In the genomic region with DNA sequence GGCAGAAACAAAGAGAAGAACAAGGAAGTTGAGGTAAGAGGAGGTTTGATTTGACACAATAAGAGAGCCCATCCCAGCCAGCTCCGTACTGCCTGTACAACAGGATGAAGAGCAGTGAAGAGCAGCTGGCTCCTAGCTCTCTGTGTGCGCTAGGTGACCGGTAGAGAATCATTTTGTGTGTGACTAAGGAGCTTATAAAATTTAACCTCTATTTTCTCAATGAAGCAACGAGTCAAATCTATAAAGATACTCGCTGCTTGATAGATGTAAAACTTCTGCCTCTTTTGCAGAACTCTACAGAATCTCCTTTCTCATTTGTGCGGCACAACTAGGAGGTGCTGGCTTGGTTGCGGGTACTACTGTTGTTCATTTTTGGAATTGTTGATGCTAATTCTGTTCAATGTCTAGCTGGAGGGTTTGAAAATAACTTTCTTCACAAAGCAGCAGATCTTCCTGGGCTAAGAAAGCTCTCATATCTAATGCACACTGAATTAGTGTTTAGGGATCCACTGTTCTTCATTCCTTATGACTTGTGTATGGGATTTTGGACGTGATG, we compare ENCODE assay signal across 18 mouse cellular contexts.
DNase-seq lines count a peak whose midpoint lies in the region; ATAC-seq and TF ChIP-seq lines count a peak whose summit lies in the region.
"Had no signal": no experiment of that assay in that cellular context is flagged by ENCODE, and none has a peak within 500 bp of the region (broad histone marks: within the 10 kb centered on the region; RNA-seq: fewer than 3 reads in every experiment).

No protein-coding gene starts in this region.

- H3K9ac ChIP-seq in forebrain, embryonic 15.5 days (replicated peaks), result no peak overlapping the region
- H3K9ac ChIP-seq in hindbrain, embryonic 11.5 days (ENCODE audit: low read depth, low read length), result no peak overlapping the region
- H3K9ac ChIP-seq in midbrain, embryonic 11.5 days (ENCODE audit: low read length), result no peak overlapping the region
- H3K9ac ChIP-seq in neural tube, embryonic 13.5 days, result no peak overlapping the region
- H3K9ac ChIP-seq: lung, embryonic 14.5 days; stomach, embryonic 15.5 days had no signal

- peak overlapping the region; percentile 25; the same call in 1 of the 2 replicates for H3K4me3 ChIP-seq in forebrain, embryonic 10.5 days
- no peak overlapping the region for H3K4me3 ChIP-seq in forebrain, embryonic 15.5 days
- H3K4me3 ChIP-seq in hindbrain, embryonic 11.5 days (ENCODE audit: low read depth, low read length), result no peak overlapping the region
- H3K4me3 ChIP-seq in midbrain, embryonic 11.5 days (ENCODE audit: low read depth, low read length), result peak overlapping the region; percentile 4
- peak overlapping the region; percentile 3 for H3K4me3 ChIP-seq in neural tube, embryonic 13.5 days
- H3K4me3 ChIP-seq in kidney, adult 2 months (ENCODE audit: insufficient read depth, low read depth, low read length), result no peak overlapping the region
- H3K4me3 ChIP-seq: stomach, embryonic 15.5 days had no signal

- peak; percentile 17 for DNase-seq in forebrain, embryonic 10.5 days (ENCODE audit: extremely low spot score, low spot score)
- DNase-seq in hindbrain, embryonic 11.5 days (ENCODE audit: low spot score), result no peak
- DNase-seq in midbrain, embryonic 11.5 days (ENCODE audit: low spot score, missing footprints), result peak; percentile 87
- no peak for DNase-seq in kidney, adult 2 months
- DNase-seq in B cell, adult 2 months, result no peak
- DNase-seq in ovary, adult 18-20 months (ENCODE audit: low spot score), result no peak
- DNase-seq: cerebellum, adult 9-11 months; gastrocnemius, postnatal 10 days; heart, postnatal 10 days; kidney, postnatal 4 days; lung, embryonic 14.5 days; right cerebral cortex, adult 18-20 months had no signal

- TF ChIP-seq CTCF in kidney, adult 2 months (conservative IDR thresholded peaks at IDR 0.05; ENCODE audit: insufficient read depth, insufficient read length, low read depth, low read length), result no peak

- no peak for TF ChIP-seq POLR2A in kidney, adult 2 months (IDR thresholded peaks at IDR 0.05; ENCODE audit: low read depth, low read length)

- 48% methylated on average over 8 of the region's 8 CpGs for WGBS in forebrain, embryonic 10.5 days
- WGBS in forebrain, embryonic 15.5 days, result 43% methylated on average over 8 of the region's 8 CpGs
- WGBS in hindbrain, embryonic 11.5 days, result 65% methylated on average over 8 of the region's 8 CpGs
- 21% methylated on average over 8 of the region's 8 CpGs for WGBS in midbrain, embryonic 11.5 days
- WGBS in neural tube, embryonic 13.5 days, result 69% methylated on average over 8 of the region's 8 CpGs
- 76% methylated on average over 8 of the region's 8 CpGs for WGBS in kidney, adult 2 months

- no peak overlapping the region for H3K27ac ChIP-seq in forebrain, embryonic 10.5 days
- no peak overlapping the region for H3K27ac ChIP-seq in forebrain, embryonic 15.5 days (replicated peaks)
- 0 out of 2 replicates have a peak overlapping the region, but pooled peaks have one; percentile 75 for H3K27ac ChIP-seq in hindbrain, embryonic 11.5 days (ENCODE audit: low read depth, low read length)
- peak overlapping the region; percentile 28; the same call in 1 of the 2 replicates for H3K27ac ChIP-seq in midbrain, embryonic 11.5 days (ENCODE audit: low read depth, low read length)
- H3K27ac ChIP-seq in neural tube, embryonic 13.5 days (replicated peaks), result peak overlapping the region; percentile 61; the same call in 1 of the 2 replicates
- H3K27ac ChIP-seq in kidney, adult 2 months (ENCODE audit: insufficient read depth, low read depth, low read length), result no peak overlapping the region
- H3K27ac ChIP-seq: heart, embryonic 10.5 days; macrophage; stomach, embryonic 15.5 days had no signal

- no peaks in the 10 kb centered on the region for H3K9me3 ChIP-seq in forebrain, embryonic 10.5 days
- no peaks in the 10 kb centered on the region for H3K9me3 ChIP-seq in forebrain, embryonic 15.5 days
- no peaks in the 10 kb centered on the region for H3K9me3 ChIP-seq in hindbrain, embryonic 11.5 days (ENCODE audit: control insufficient read depth, low read length)
- no peaks in the 10 kb centered on the region for H3K9me3 ChIP-seq in midbrain, embryonic 11.5 days (ENCODE audit: control insufficient read depth, low read length)
- H3K9me3 ChIP-seq in neural tube, embryonic 13.5 days, result no peaks in the 10 kb centered on the region
- H3K9me3 ChIP-seq: heart, embryonic 10.5 days; stomach, embryonic 15.5 days had no signal

- H3K4me1 ChIP-seq in forebrain, embryonic 10.5 days, result peaks cover 19% of the 10 kb centered on the region
- peaks cover 4% of the 10 kb centered on the region; the same call in 1 of the 2 replicates for H3K4me1 ChIP-seq in forebrain, embryonic 15.5 days
- no peaks in the 10 kb centered on the region for H3K4me1 ChIP-seq in hindbrain, embryonic 11.5 days (replicated peaks; ENCODE audit: control insufficient read depth, insufficient read depth, low read length)
- H3K4me1 ChIP-seq in midbrain, embryonic 11.5 days (ENCODE audit: control insufficient read depth, insufficient read depth, low read length), result peaks cover 9% of the 10 kb centered on the region; the same call in 1 of the 2 replicates
- H3K4me1 ChIP-seq in neural tube, embryonic 13.5 days (replicated peaks), result peaks cover 16% of the 10 kb centered on the region
- H3K4me1 ChIP-seq in kidney, adult 2 months (ENCODE audit: control insufficient read depth, insufficient read depth, low read length), result no peaks in the 10 kb centered on the region
- H3K4me1 ChIP-seq: stomach, embryonic 15.5 days had no signal

- no peaks in the 10 kb centered on the region for H3K27me3 ChIP-seq in forebrain, embryonic 10.5 days (ENCODE audit: poor library complexity, severe bottlenecking)
- no peaks in the 10 kb centered on the region for H3K27me3 ChIP-seq in forebrain, embryonic 15.5 days
- H3K27me3 ChIP-seq in hindbrain, embryonic 11.5 days (ENCODE audit: control insufficient read depth, insufficient read depth, low read length), result no peaks in the 10 kb centered on the region
- H3K27me3 ChIP-seq in midbrain, embryonic 11.5 days (ENCODE audit: control insufficient read depth, insufficient read depth, low read length), result no peaks in the 10 kb centered on the region; the same call in 1 of the 2 replicates
- no peaks in the 10 kb centered on the region for H3K27me3 ChIP-seq in neural tube, embryonic 13.5 days
- H3K27me3 ChIP-seq in kidney, adult 2 months (replicated peaks; ENCODE audit: control insufficient read depth, insufficient read depth, low read length), result no peaks in the 10 kb centered on the region
- H3K27me3 ChIP-seq: stomach, embryonic 15.5 days had no signal

- H3K36me3 ChIP-seq in forebrain, embryonic 10.5 days (replicated peaks), result no peaks in the 10 kb centered on the region
- H3K36me3 ChIP-seq in forebrain, embryonic 15.5 days, result no peaks in the 10 kb centered on the region
- no peaks in the 10 kb centered on the region for H3K36me3 ChIP-seq in hindbrain, embryonic 11.5 days (ENCODE audit: control insufficient read depth, insufficient read depth, low read length)
- H3K36me3 ChIP-seq in midbrain, embryonic 11.5 days (ENCODE audit: control insufficient read depth, insufficient read depth, low read length), result no peaks in the 10 kb centered on the region
- no peaks in the 10 kb centered on the region for H3K36me3 ChIP-seq in neural tube, embryonic 13.5 days
- no peaks in the 10 kb centered on the region for H3K36me3 ChIP-seq in kidney, adult 2 months (ENCODE audit: control insufficient read depth, insufficient read depth, low read length)
- H3K36me3 ChIP-seq: heart, embryonic 10.5 days; stomach, embryonic 15.5 days had no signal

- H3K4me2 ChIP-seq in forebrain, embryonic 15.5 days (replicated peaks), result no peak overlapping the region
- H3K4me2 ChIP-seq in hindbrain, embryonic 11.5 days (replicated peaks; ENCODE audit: low read depth, low read length), result peak overlapping the region; percentile 14; the same call in 1 of the 2 replicates
- H3K4me2 ChIP-seq in midbrain, embryonic 11.5 days, result peak overlapping the region; percentile 39
- H3K4me2 ChIP-seq in neural tube, embryonic 13.5 days, result peak overlapping the region; percentile 39
- H3K4me2 ChIP-seq: liver, embryonic 11.5 days; lung, embryonic 14.5 days; stomach, embryonic 15.5 days had no signal

- ATAC-seq in forebrain, embryonic 15.5 days (replicated peaks), result no peak; the same call in 1 of the 2 replicates
- peak; percentile 47; the same call in 1 of the 2 replicates for ATAC-seq in hindbrain, embryonic 11.5 days (ENCODE audit: low FRiP score)
- ATAC-seq in midbrain, embryonic 11.5 days (ENCODE audit: low FRiP score), result no peak
- ATAC-seq in neural tube, embryonic 13.5 days (ENCODE audit: low read depth), result peak; percentile 73

Comparison
In these comparisons a context has a peak if more than half of its experiments do, and no peak if none do; other contexts are left out.
1. H3K4me3 ChIP-seq: peak in forebrain, embryonic 10.5 days (single experiment), midbrain, embryonic 11.5 days (single experiment) and neural tube, embryonic 13.5 days (single experiment); none in forebrain, embryonic 15.5 days (single experiment), hindbrain, embryonic 11.5 days (single experiment) and kidney, adult 2 months (single experiment).
2. DNase-seq: peak in forebrain, embryonic 10.5 days (single experiment) and midbrain, embryonic 11.5 days (single experiment); none in hindbrain, embryonic 11.5 days (single experiment), kidney, adult 2 months (single experiment), B cell, adult 2 months (0 of 2) and ovary, adult 18-20 months (single experiment).
3. H3K27ac ChIP-seq: peak in hindbrain, embryonic 11.5 days (single experiment), midbrain, embryonic 11.5 days (single experiment) and neural tube, embryonic 13.5 days (single experiment); none in forebrain, embryonic 10.5 days (single experiment), forebrain, embryonic 15.5 days (single experiment) and kidney, adult 2 months (single experiment).
4. ATAC-seq: peak in hindbrain, embryonic 11.5 days (single experiment) and neural tube, embryonic 13.5 days (single experiment); none in forebrain, embryonic 15.5 days (single experiment) and midbrain, embryonic 11.5 days (single experiment).